ENCODE assay signal across 8 mouse cellular contexts in the genomic region with DNA sequence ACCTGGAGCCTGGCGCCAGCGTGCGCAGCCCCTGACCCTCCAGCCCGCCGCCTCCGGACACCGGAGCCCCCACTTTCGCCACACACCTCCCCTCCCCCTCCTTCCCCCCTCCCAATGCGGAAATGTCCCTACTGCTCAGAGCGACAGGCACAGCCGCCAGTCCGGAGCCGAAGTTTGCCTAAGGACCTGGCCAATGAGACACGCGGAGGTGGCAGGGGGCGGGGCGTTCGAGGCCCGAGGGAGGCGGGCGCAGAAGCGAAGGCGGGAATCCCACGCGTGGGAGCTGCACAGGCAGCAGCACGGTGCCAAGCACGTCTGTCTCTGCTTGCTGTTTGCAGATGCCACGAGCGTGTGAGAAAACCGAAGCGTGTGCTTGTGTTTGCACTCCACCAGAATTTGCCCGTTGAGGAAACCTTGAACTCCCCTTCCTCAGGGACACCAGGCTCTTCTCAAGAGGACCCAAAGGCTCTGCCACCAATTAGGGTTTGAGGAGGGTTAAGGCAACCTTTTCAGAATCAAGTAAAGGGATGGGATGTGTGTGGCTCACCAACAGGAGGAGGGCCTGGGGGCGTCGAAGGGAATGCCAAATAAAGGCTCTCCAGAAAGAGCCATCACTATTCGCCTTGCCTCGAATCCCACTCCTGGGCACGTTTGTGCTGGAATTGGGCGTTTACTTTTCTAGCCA. TPM values are rescaled to one million over a fixed set of nuclear protein-coding genes. Genes with fewer than 3 reads are reported as not detected.
DNase-seq lines count a peak whose midpoint lies in the region; ATAC-seq lines count a peak whose summit lies in the region.

A gene (minus strand): TSS at position 80 of the 685 bp plus-strand sequence.

- peaks cover 40% of the 10 kb centered on the region for H3K79me2 ChIP-seq in macrophage (ENCODE audit: inconsistent target)

- peak within 1 kb of the TSS; percentile 81 for H3K27ac ChIP-seq in hindbrain, embryonic 16.5 days (ENCODE audit: low read depth, low read length)
- H3K27ac ChIP-seq in macrophage: peak within 1 kb of the TSS; percentile 55

- peak; percentile 93 for DNase-seq in T-cell, adult 2 months (ENCODE audit: low spot score)
- peak; percentile 98 to 99 for DNase-seq in cerebellum, postnatal 14 days
- DNase-seq in gastrocnemius, adult 18-20 months (ENCODE audit: low spot score): peak; percentile 98
- DNase-seq in left cerebral cortex, adult 18-20 months (ENCODE audit: low spot score in 2 of 2): peak; percentile 98 to 99
- peak; percentile 98 to 99 for DNase-seq in right cerebral cortex, postnatal 10 days (ENCODE audit: low spot score in 2 of 2)
- DNase-seq in urinary bladder, postnatal 25 days (ENCODE audit: low spot score): peak; percentile 96

- H3K9ac ChIP-seq in hindbrain, embryonic 16.5 days (ENCODE audit: low read depth, low read length): peak within 1 kb of the TSS; percentile 81

- peak within 1 kb of the TSS; percentile 80 for H3K4me2 ChIP-seq in hindbrain, embryonic 16.5 days (ENCODE audit: low read length)

- peak within 1 kb of the TSS; percentile 85 for H3K4me3 ChIP-seq in hindbrain, embryonic 16.5 days (ENCODE audit: low read length)
- peak within 1 kb of the TSS; percentile 74 for H3K4me3 ChIP-seq in macrophage (ENCODE audit: inconsistent target)

- H3K36me3 ChIP-seq in hindbrain, embryonic 16.5 days (ENCODE audit: control insufficient read depth, insufficient read depth, low read length): no peaks in the 10 kb centered on the region
- H3K36me3 ChIP-seq in macrophage (ENCODE audit: inconsistent target): no peaks in the 10 kb centered on the region

- peak; percentile 98 for ATAC-seq in hindbrain, embryonic 16.5 days

- no peaks in the 10 kb centered on the region for H3K9me3 ChIP-seq in hindbrain, embryonic 16.5 days (ENCODE audit: control insufficient read depth, low read length)

- peaks cover 21% of the 10 kb centered on the region for H3K4me1 ChIP-seq in hindbrain, embryonic 16.5 days (ENCODE audit: control insufficient read depth, insufficient read depth, low read depth, low read length)

- 4% methylated on average over 38 of the region's 38 CpGs for WGBS in hindbrain, embryonic 16.5 days
- 10% methylated on average over 28 of the region's 38 CpGs for WGBS in macrophage (ENCODE audit: missing documents)

- no peaks in the 10 kb centered on the region for H3K27me3 ChIP-seq in hindbrain, embryonic 16.5 days (replicated peaks; ENCODE audit: control insufficient read depth, insufficient read depth, low read length)

RNA-seq across cellular contexts. Expression of the gene that starts here (rescaled TPM):
- total RNA-seq in gastrocnemius, adult 18-20 months (2021): 100 to 1,000 TPM; 488 to 583 TPM
- polyA plus RNA-seq in hindbrain, embryonic 16.5 days (2015; fragmentation: Nextera tagmentation; extraction: Ambion mirVana): 76.2 and 76.3 TPM in 2 replicates
- total RNA-seq in left cerebral cortex, adult 18-20 months (2021): 10 to 100 TPM; 76.7 to 79.5 TPM
- total RNA-seq in macrophage (2018; cell fraction: chromatin; rRNA removed): 10 to 100 TPM in 25 of 26 experiments, 1 to 10 TPM in 1; 9.8 to 45.6 (median 26.3) TPM
- 10 to 100 TPM; 67.6 to 89.7 (median 79.7) TPM for total RNA-seq in macrophage (2018; cell fraction: cytosol; rRNA removed)
- 10 to 100 TPM; 23.3 to 47.2 (median 35.3) TPM for total RNA-seq in macrophage (2018; cell fraction: nucleus; rRNA removed)
- 77.9 to 116 TPM (median 101 TPM) in 3 replicates for polyA plus RNA-seq in macrophage (2018)

Comparison
In these comparisons a context has a peak if more than half of its experiments do, and no peak if none do; other contexts are left out.
1. Peak in every context shown above with its lines: DNase-seq, ATAC-seq, H3K4me3 ChIP-seq and H3K27ac ChIP-seq.
2. RNA of the gene that starts here (total RNA-seq): 488 to 583 TPM in gastrocnemius, adult 18-20 months; 76.7 to 79.5 TPM in left cerebral cortex, adult 18-20 months; every median in the first group is over 4 times any median in the second.